Mouse (Mus musculus) liver, postnatal 0 days (tissue): ENCODE measurements around the gene Spice1.

ENCODE experiments used
- CTCF ChIP-seq: sonication (generic); IDR thresholded peaks from 2 replicates; pipeline ENCODE4 v1.5.1; 2016; ENCODE audit warnings: antibody characterized with exemption, low read depth
- EP300 ChIP-seq: IDR thresholded peaks from 2 replicates; pipeline ENCODE4 v1.6.1; 2016; ENCODE audit warnings: antibody characterized with exemption, low read depth, mild to moderate bottlenecking

DNA sequence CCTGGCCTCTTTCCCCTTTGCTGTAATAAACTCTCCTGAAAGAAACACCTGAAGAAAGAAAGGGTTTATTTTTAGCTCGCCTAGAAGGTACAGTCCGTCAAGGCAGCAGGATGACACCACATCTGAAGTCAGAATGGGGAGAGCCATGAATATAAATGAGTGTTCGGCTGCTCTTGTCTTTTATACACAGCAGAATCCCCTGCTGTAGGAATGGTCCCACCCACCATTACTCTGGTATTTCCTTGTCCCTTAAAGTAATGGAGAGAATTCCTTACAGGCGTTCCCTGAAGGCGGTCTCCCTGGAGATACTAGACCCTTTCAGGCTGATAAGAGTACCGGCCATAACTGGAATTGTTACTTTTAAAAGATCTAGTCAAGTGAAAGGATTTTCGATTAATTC is 83.1 kb downstream of the Spice1 start:
- no peak for TF ChIP-seq CTCF
- TF ChIP-seq EP300, result no peak
